Mouse (Mus musculus): ENCODE data around the gene Mgp. TPM values are rescaled to one million over a fixed set of nuclear protein-coding genes. Genes with fewer than 3 reads are reported as not detected.

Gene Mgp
- polyA plus RNA-seq (2015; fragmentation: Nextera tagmentation; extraction: Ambion mirVana), result 226 and 274 TPM in 2 replicates

GRCm38 (mm10) chr6:136875670-136876069, at the start of gene Mgp:
Mgp (minus strand) TSS chr6:136875823.
- peak within 1 kb of the TSS; percentile 45 for H3K4me2 ChIP-seq (replicated peaks; ENCODE audit: low read depth, low read length)
- H3K4me1 ChIP-seq (ENCODE audit: insufficient read depth, low read length), result peaks cover 13% of the 10 kb centered on the region; the same call in 1 of the 2 replicates
- H3K36me3 ChIP-seq (ENCODE audit: insufficient read depth, low read length), result no peaks in the 10 kb centered on the region
- ATAC-seq (ENCODE audit: low FRiP score, low TSS enrichment), result peak; percentile 92
- H3K9ac ChIP-seq (replicated peaks; ENCODE audit: low read length), result peak within 1 kb of the TSS; percentile 49
- H3K9me3 ChIP-seq (ENCODE audit: low read length), result no peaks in the 10 kb centered on the region
- peak within 1 kb of the TSS; percentile 17 for H3K27ac ChIP-seq (ENCODE audit: low read length)
- 16% methylated on average over 9 of the region's 9 CpGs for WGBS
- peak within 1 kb of the TSS; percentile 35 for H3K4me3 ChIP-seq (ENCODE audit: low read length)
- no peaks in the 10 kb centered on the region for H3K27me3 ChIP-seq (ENCODE audit: insufficient read depth, low read length)

GRCm38 (mm10) chr6:136925049-136925448, 49.4 kb upstream of the Mgp start:
- Histone ChIP-seq H3K27ac (ENCODE audit: low read length) (no peak overlapping the region), H3K4me1 (ENCODE audit: insufficient read depth, low read length) (no peaks in the 10 kb centered on the region), H3K9me3 (ENCODE audit: low read length) (no peaks in the 10 kb centered on the region), H3K27me3 (ENCODE audit: insufficient read depth, low read length) (no peaks in the 10 kb centered on the region), H3K9ac (replicated peaks; ENCODE audit: low read length) (0 out of 2 replicates have a peak overlapping the region, but pooled peaks have one; percentile 11), H3K4me3 (ENCODE audit: low read length) (no peak overlapping the region), H3K36me3 (ENCODE audit: insufficient read depth, low read length) (no peaks in the 10 kb centered on the region), H3K4me2 (replicated peaks; ENCODE audit: low read depth, low read length) (no peak overlapping the region)
- no peak for ATAC-seq (ENCODE audit: low FRiP score, low TSS enrichment)
- WGBS, result 56% methylated on average over 8 of the region's 8 CpGs

GRCm38 (mm10) chr6:136923532-136923931, 47.9 kb upstream of the Mgp start, which contains the start of gene Pde6h:
Pde6h (plus strand) TSS chr6:136923832.
- WGBS, result 85% methylated on average over 8 of the region's 8 CpGs
- Histone ChIP-seq H3K9ac (replicated peaks; ENCODE audit: low read length) (no peak within 1 kb of the TSS), H3K27ac (ENCODE audit: low read length) (no peak within 1 kb of the TSS), H3K4me2 (replicated peaks; ENCODE audit: low read depth, low read length) (no peak within 1 kb of the TSS), H3K9me3 (ENCODE audit: low read length) (no peaks in the 10 kb centered on the region), H3K27me3 (ENCODE audit: insufficient read depth, low read length) (no peaks in the 10 kb centered on the region), H3K4me1 (ENCODE audit: insufficient read depth, low read length) (no peaks in the 10 kb centered on the region), H3K4me3 (ENCODE audit: low read length) (no peak within 1 kb of the TSS), H3K36me3 (ENCODE audit: insufficient read depth, low read length) (no peaks in the 10 kb centered on the region)
- ATAC-seq (ENCODE audit: low FRiP score, low TSS enrichment), result no peak

GRCm38 (mm10) chr6:136922871-136923270, 47.2 kb upstream of the Mgp start:
- no peaks in the 10 kb centered on the region for H3K27me3 ChIP-seq (ENCODE audit: insufficient read depth, low read length)
- no peak overlapping the region for H3K27ac ChIP-seq (ENCODE audit: low read length)
- ATAC-seq (ENCODE audit: low FRiP score, low TSS enrichment), result no peak
- H3K36me3 ChIP-seq (ENCODE audit: insufficient read depth, low read length), result no peaks in the 10 kb centered on the region
- no peak overlapping the region for H3K4me2 ChIP-seq (replicated peaks; ENCODE audit: low read depth, low read length)
- no peak overlapping the region for H3K9ac ChIP-seq (replicated peaks; ENCODE audit: low read length)
- H3K4me1 ChIP-seq (ENCODE audit: insufficient read depth, low read length), result peaks cover 3% of the 10 kb centered on the region; the same call in 1 of the 2 replicates
- H3K9me3 ChIP-seq (ENCODE audit: low read length), result no peaks in the 10 kb centered on the region
- no peak overlapping the region for H3K4me3 ChIP-seq (ENCODE audit: low read length)
- WGBS, result 89% methylated on average over 7 of the region's 7 CpGs

GRCm38 (mm10) chr6:136922080-136922479, 46.5 kb upstream of the Mgp start, which contains the start of gene Erp27:
Erp27 (minus strand) TSS chr6:136922180.
- Histone ChIP-seq H3K4me3 (ENCODE audit: low read length) (no peak within 1 kb of the TSS), H3K27ac (ENCODE audit: low read length) (no peak within 1 kb of the TSS), H3K4me1 (ENCODE audit: insufficient read depth, low read length) (peaks cover 3% of the 10 kb centered on the region; the same call in 1 of the 2 replicates), H3K9me3 (ENCODE audit: low read length) (no peaks in the 10 kb centered on the region), H3K4me2 (replicated peaks; ENCODE audit: low read depth, low read length) (no peak within 1 kb of the TSS), H3K9ac (replicated peaks; ENCODE audit: low read length) (no peak within 1 kb of the TSS), H3K27me3 (ENCODE audit: insufficient read depth, low read length) (no peaks in the 10 kb centered on the region), H3K36me3 (ENCODE audit: insufficient read depth, low read length) (no peaks in the 10 kb centered on the region)
- WGBS, result 63% methylated on average over 5 of the region's 5 CpGs
- no peak for ATAC-seq (ENCODE audit: low FRiP score, low TSS enrichment)

GRCm38 (mm10) chr6:136921601-136922000, 46.0 kb upstream of the Mgp start:
- H3K4me2 ChIP-seq (replicated peaks; ENCODE audit: low read depth, low read length), result no peak overlapping the region
- no peaks in the 10 kb centered on the region for H3K27me3 ChIP-seq (ENCODE audit: insufficient read depth, low read length)
- no peak for ATAC-seq (ENCODE audit: low FRiP score, low TSS enrichment)
- H3K36me3 ChIP-seq (ENCODE audit: insufficient read depth, low read length), result no peaks in the 10 kb centered on the region
- H3K4me3 ChIP-seq (ENCODE audit: low read length), result no peak overlapping the region
- no peak overlapping the region for H3K27ac ChIP-seq (ENCODE audit: low read length)
- H3K9me3 ChIP-seq (ENCODE audit: low read length), result no peaks in the 10 kb centered on the region
- 78% methylated on average over 7 of the region's 7 CpGs for WGBS
- H3K4me1 ChIP-seq (ENCODE audit: insufficient read depth, low read length), result peaks cover 3% of the 10 kb centered on the region; the same call in 1 of the 2 replicates
- no peak overlapping the region for H3K9ac ChIP-seq (replicated peaks; ENCODE audit: low read length)

GRCm38 (mm10) chr6:136920320-136921257, 45.0 kb upstream of the Mgp start:
- H3K36me3 ChIP-seq (ENCODE audit: insufficient read depth, low read length), result no peaks in the 10 kb centered on the region
- H3K4me3 ChIP-seq (ENCODE audit: low read length), result no peak overlapping the region
- no peaks in the 10 kb centered on the region for H3K9me3 ChIP-seq (ENCODE audit: low read length)
- H3K4me1 ChIP-seq (ENCODE audit: insufficient read depth, low read length), result peaks cover 3% of the 10 kb centered on the region; the same call in 1 of the 2 replicates
- 0 out of 2 replicates have a peak overlapping the region, but pooled peaks have one; percentile 31 for H3K9ac ChIP-seq (replicated peaks; ENCODE audit: low read length)
- WGBS, result 33% methylated on average over 16 of the region's 16 CpGs
- ATAC-seq (ENCODE audit: low FRiP score, low TSS enrichment), result peak; percentile 46; the same call in 1 of the 2 replicates
- H3K27me3 ChIP-seq (ENCODE audit: insufficient read depth, low read length), result no peaks in the 10 kb centered on the region
- H3K4me2 ChIP-seq (replicated peaks; ENCODE audit: low read depth, low read length), result no peak overlapping the region
- no peak overlapping the region for H3K27ac ChIP-seq (ENCODE audit: low read length)

GRCm38 (mm10) chr6:136917885-136918284, 42.3 kb upstream of the Mgp start:
- no peak overlapping the region for H3K9ac ChIP-seq (replicated peaks; ENCODE audit: low read length)
- ATAC-seq (ENCODE audit: low FRiP score, low TSS enrichment), result no peak
- no peaks in the 10 kb centered on the region for H3K36me3 ChIP-seq (ENCODE audit: insufficient read depth, low read length)
- no peak overlapping the region for H3K4me3 ChIP-seq (ENCODE audit: low read length)
- H3K27me3 ChIP-seq (ENCODE audit: insufficient read depth, low read length), result no peaks in the 10 kb centered on the region
- no peak overlapping the region for H3K4me2 ChIP-seq (replicated peaks; ENCODE audit: low read depth, low read length)
- H3K9me3 ChIP-seq (ENCODE audit: low read length), result no peaks in the 10 kb centered on the region; the same call in 1 of the 2 replicates
- H3K4me1 ChIP-seq (ENCODE audit: insufficient read depth, low read length), result peaks cover 11% of the 10 kb centered on the region
- 13% methylated on average over 2 of the region's 2 CpGs for WGBS
- no peak overlapping the region for H3K27ac ChIP-seq (ENCODE audit: low read length)

GRCm38 (mm10) chr6:136915721-136916395, 40.2 kb upstream of the Mgp start:
- no peak for ATAC-seq (ENCODE audit: low FRiP score, low TSS enrichment)
- Histone ChIP-seq H3K4me2 (replicated peaks; ENCODE audit: low read depth, low read length) (no peak overlapping the region), H3K27ac (ENCODE audit: low read length) (no peak overlapping the region), H3K4me1 (ENCODE audit: insufficient read depth, low read length) (peaks cover 11% of the 10 kb centered on the region), H3K9me3 (ENCODE audit: low read length) (no peaks in the 10 kb centered on the region; the same call in 1 of the 2 replicates), H3K27me3 (ENCODE audit: insufficient read depth, low read length) (no peaks in the 10 kb centered on the region), H3K36me3 (ENCODE audit: insufficient read depth, low read length) (no peaks in the 10 kb centered on the region), H3K4me3 (ENCODE audit: low read length) (no peak overlapping the region), H3K9ac (replicated peaks; ENCODE audit: low read length) (no peak overlapping the region)
- WGBS, result 79% methylated on average over 8 of the region's 8 CpGs
